Mouse (Mus musculus) right cerebral cortex, postnatal 36 days (tissue): Measurements from ENCODE around the gene Exosc7.

ENCODE experiments used
- DNase-seq, 2 experiments: peaks; one replicate each; pipeline ENCODE4 v3.0.0; 2022; ENCODE audit warnings: low spot score in 2 of 2, mixed read lengths in 1 of 2

Exosc7 gene

DNA sequence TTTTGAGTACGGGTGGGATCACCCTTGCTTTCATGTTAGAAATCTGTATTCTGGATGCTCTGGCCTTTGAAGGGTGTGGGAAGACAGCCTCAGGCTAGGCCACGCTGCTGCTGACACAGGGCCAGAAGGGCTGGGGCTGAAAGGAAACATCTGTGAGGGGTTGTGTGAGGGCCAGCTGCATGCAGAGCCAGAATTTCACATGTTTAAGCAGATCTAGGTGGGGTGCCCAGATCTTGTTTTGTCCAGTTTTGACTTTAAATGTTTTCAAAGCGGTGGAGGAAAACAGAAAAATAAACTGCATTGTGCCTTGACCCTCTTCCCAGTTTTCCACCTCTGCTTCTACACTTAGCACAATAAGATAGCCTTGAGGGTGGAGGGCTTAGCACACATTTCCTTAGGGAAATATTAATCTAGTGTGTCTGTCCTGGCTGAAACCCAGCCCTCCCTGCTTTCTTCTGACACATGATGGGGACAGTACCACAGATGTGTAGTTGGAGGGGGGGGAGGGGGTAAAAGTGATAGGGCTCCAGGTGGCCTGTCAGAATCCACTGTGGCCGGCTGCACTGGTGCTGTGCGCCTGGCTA is 26.0 kb downstream of the Exosc7 start:
- DNase-seq = no peak

DNA sequence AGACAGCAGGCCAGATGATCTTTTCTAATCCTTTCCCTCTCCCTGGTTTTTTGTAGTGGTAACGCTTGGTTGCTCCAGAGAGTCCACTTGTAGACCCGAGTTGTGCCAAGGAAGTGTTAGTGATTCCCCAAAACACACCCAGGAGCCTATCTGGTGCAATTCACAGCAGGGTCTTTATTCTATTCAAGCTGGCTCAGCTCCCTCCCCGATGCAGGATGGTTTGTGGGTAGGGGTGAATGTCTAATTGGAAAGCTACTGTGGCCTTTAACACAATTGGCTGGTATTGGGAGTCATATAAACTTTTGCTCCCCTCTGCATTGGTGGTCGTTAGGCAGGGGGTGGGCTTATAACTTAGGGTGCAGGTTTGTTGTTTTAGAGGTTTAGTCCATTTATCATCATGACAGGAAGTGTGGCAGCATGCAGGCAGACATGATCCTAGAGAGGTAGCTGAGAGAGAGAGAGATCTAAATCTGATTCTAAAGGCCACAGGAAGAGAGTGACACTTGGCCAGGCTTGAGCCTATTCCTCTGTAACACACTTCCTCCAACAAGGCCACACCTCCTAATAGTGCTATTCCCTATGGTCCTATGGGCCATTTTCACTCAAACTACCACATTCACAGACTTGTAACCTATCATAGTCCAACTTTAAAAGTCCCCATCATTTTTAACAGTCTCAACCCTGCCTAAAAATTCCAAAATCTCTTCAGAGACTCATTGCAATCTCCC is 27.0 kb downstream of the Exosc7 start:
- no peak for DNase-seq

DNA sequence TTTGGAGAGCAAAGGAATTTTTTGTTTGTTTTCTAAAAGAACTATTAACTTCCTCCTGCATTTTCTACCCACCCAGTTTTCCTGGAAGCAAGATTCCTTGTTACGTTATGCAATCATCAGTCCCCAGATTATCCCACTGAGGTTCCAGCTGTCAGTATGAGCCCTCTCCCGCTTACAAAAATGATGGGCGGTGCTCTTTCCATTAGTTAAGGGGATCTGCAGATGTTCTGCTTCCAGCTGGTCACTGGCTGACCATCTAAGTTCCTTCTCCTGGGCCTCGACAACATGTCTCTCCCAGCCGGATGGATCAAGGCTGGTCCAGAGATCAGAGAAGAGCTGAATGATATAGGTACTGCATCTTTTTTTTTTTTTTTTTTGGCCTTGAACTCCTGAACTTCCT is 35.4 kb downstream of the Exosc7 start:
- DNase-seq = no peak

DNA sequence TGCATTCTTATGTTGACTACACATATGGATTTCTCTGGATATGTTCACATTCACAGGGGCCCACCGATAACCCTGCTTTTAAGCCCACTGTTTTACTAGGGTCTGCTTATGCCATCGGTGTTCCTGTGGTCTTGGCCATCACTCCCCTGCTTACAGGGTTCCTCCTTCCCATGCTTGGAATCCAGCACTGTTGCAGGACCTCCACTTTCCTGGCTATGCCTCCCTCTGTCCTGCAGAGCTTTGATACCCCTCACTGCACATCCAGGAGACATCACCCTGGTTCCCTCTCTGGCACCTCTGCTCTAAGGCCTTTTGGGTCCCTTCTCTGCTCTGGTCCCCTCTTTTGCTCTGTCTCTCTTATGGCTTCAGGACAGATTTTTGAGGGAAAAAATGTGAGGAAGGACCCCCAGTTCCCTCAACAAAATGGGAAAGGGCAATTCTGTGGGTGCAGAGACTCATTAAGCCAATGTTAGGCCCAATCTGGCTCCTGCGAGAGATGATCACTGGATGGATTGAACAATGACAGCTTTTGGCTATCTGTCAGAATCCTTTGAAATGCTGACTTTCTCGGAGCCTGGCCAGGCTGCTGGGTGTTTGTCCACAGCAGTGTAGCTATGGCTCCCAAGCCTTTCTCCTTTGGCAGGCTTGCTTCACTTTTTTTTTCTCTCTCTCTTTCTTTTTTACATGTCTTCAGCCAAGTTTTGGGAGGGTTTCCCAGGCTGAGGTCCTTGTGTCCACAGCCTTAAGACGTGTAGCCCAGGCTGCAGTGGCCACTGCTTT is 37.4 kb downstream of the Exosc7 start, which contains the start of gene Clec3b:
TSS of gene Clec3b (plus strand) at position 706 of the 780 bp plus-strand sequence.
- DNase-seq = no peak

DNA sequence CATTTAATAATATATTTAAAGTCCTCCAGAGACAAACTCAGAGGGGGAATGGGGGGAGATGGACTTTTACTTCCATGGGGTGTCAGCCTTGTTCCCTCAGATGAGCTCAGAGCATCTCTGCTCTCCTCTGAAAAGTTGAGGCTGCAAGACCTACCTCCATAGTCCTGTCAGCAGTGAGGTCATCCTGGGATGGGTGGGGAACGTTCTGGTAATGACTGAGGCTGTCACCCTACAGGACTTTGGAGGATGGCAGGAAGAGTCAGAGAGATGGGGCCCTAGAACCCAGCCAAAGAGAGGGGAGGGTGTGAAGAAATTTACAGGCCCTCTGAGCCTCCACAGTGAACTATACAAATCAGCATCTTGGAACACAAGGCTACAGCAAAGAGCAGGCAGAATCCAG is 38.5 kb downstream of the Exosc7 start:
- no peak for DNase-seq

- no peak for DNase-seq
Observed at GRCm38 (mm10) chr9:123152026-123152425, 39.0 kb downstream of the Exosc7 start.

DNA sequence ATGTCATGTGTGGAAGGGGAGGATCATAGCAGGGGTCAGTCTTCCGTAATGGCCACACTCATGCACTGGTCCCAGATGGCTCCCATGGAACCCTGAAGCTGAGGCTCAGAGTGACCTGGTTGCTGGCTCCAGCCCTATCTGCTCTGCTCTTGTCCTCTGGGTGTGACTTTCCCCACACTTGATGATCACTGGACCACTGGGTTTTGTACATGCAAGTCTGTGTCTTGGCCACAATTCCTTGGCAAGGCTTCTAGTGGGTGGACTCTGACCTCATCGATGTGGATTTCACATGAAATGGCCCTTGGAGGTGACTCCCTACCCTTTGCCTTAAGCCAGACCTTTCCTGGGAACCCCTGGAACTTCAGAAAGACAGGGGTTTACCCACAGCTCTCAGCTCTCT is 40.1 kb downstream of the Exosc7 start:
- no peak for DNase-seq

GRCm38 (mm10) chr9:123156910-123157361 is 43.9 kb downstream of the Exosc7 start:
- no peak for DNase-seq

DNA sequence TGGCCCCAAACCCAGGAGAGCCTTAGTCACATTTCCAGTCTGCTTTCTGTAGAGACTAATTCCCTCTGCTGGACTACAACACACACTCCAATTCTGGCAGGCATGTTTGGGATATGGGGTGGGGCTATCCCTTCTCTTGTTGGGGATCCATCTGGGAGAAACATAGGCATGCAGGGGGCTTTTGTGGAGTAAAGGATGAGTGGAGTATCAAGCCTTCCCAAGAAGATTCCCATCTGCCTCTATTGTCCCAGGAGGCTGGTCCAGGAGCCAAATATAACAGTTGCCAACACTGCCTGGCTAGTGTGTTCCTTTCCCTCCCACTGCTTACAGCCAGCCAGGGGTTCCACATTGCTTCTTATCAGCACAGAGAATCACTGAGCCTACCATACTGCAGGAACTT is 44.7 kb downstream of the Exosc7 start:
- no peak for DNase-seq

GRCm38 (mm10) chr9:123158125-123158836 is 45.3 kb downstream of the Exosc7 start:
- DNase-seq = no peak

DNA sequence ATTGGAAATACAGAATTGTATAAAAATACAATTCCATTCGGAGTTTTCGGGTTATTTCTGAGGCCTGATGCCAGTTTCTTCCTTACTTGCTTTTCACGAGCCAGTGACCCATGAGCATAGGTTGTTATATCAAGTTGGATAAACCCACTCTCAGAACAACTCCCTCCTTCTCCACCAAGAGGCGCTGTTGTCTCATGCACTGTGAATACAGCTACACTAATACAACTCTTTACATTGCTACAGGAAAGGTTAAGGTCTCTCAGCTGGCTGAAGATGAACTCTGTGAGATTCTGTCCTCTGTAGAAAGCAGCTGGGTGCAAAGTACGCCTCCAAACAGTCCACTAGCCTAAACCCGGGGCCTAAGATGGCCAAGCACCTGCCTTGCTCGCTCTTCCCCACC is 46.3 kb downstream of the Exosc7 start:
- DNase-seq = peak; percentile 49 to 63

GRCm38 (mm10) chr9:123161792-123162191 is 48.8 kb downstream of the Exosc7 start:
- DNase-seq = no peak

DNA sequence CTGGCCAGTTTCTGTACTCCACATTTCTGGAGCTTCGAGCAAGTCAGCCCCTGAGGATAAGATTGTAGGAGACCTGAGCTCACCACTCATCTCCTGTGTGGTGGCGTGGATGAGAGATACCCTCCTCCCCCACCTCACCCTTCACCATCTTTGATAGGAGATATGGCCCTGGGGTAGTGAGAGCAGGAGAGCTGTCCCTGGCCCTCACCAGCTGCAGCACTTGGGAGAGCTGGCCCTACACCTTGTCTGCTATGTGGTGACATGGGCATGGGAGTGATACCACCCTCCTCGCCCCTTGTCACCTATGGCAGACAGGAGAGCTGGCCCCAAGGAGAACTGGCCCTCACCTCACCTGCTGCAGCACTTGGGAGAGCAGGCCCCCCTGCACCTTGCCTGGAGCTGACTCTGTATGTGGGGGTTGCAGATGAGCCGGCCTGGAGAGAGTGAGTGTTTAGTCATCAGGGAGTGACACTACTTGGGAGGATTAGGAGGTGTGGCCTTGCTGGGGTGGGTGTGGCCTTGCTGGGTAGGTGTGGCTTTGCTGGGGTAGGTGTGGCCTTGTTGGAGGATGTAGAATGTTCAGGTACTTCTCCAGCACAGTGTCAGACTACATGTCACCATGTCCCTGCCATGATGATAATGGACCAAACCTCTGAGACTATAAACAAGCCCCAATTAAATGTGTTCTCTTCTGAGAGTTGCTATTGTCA is 50.1 kb downstream of the Exosc7 start:
- no peak for DNase-seq

DNA sequence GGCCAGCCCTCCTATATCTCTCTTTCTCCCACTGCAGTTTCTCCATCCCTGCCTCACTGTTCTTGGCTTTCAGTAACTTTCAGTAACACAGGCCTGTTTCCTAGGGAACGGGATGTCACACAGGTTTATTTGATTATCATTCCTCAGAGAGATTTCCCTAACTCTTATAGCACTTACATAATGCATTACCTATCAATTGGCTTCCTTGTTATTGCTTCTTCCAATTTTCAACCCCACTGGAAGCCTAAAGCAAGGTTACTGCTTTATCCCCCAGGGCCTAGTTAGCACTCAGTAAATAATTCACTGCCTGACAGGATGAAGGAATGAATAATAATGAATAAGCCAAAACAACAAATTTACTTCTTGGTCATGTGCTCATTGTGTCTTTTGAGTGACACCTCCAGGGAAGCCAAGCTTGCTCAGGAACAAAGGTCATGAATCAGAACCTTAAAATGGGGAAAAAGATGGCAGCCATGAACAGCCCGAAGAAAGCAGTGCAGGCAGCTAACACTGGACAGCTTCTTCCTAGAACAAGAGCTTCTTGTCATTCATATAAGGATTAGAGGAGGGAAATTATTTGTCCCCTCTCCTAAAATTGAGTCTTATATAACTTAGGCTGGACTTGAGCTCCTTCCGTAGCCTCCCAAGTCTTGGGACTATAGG is 52.9 kb downstream of the Exosc7 start:
- no peak for DNase-seq

DNA sequence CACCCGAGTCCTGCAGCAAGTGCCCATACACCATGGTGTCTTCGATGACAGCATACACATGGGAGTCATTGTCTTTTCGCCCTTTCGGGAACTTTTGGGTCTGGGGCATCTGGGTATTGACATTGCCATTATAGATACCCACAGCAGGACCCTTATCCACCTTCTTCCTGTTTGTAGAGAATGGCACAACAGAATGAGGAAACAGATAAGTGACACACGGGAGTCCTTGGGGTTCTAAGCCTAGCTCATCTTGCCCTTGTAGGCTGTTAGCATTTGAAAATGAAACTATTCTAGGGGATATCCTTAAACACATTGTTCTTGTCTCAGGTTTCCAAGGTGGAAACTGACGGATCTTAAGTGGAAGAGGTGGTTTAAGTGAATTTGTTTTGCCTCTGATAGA is 60.7 kb downstream of the Exosc7 start:
- no peak for DNase-seq

GRCm38 (mm10) chr9:123174356-123174755 is 61.3 kb downstream of the Exosc7 start:
- no peak for DNase-seq

- DNase-seq = no peak
Observed at GRCm38 (mm10) chr9:123177380-123178048, 64.5 kb downstream of the Exosc7 start.

GRCm38 (mm10) chr9:123180003-123180402 is 67.0 kb downstream of the Exosc7 start:
- DNase-seq = no peak

DNA sequence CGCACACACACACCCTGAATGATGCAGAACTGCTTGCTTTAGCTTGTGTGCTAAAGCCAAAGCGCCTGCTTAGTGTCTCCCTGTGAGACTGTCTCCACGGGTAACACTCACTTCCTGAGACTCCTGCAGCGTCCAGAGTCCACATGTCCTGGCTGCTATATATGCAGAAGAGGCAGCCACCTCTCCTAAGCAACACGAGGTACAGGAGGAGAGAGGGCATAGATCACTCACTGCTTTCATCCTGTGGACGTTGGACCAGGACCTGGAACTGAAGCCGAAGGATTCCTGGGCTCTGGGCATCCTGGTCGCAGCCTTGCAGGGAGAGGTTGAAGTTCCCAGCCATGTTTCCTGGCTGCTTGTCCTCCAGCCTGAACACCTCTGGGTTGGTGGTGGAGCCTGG is 70.2 kb downstream of the Exosc7 start:
- DNase-seq = no peak

DNA sequence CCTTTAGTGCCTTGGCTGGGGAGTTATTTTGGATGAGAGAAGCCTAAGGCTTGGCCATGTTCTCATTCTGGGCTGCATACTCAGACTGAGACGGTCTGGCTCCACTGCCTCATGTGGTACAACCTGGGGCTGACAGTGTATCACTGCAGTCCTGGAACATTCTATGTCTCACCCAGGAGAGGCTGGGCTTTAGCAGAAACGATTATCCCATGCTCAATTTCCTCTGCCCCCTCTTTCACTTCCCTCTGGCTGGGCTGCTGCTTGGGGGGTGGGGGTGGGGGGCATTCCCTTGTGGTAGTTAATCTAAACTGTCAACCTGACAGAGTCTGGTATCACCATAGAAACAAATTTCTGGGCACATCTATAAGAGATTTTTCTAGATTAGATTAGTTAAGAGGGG is 72.5 kb downstream of the Exosc7 start:
- DNase-seq = no peak
